Mouse (Mus musculus): ENCODE data around the gene Lcn10.

DNA sequence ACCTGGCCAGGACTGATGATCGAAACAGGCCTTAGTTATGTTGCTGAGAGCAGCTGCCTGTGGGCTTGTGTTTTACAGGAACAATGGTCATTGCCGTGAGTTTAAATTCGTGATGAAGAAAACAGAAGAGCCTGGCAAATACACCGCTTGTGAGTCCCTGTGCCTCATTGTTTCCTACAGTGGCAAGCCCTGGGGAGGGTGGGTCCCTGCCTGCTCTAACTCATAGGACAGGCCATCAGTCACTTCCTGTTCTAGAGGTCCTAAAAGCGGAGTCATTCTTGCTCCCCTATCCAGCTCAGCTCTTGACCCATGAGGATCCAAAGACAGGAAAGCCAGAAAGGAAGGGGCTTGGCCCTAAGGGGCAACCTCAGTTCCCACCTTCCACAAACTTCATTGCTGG, 18.5 kb downstream of the Lcn10 start:
- TF ChIP-seq CTCF (IDR thresholded peaks at IDR 0.05; ENCODE audit: borderline replicate concordance, insufficient read depth, low read length): no peak
- no peak for TF ChIP-seq POLR2A (IDR thresholded peaks at IDR 0.05; ENCODE audit: low read depth, low read length)
